Mouse (Mus musculus): ENCODE data around the gene Fam160a1. TPM values are rescaled to one million over a fixed set of nuclear protein-coding genes. Genes with fewer than 3 reads are reported as not detected.

The Fam160a1 gene
- polyA plus RNA-seq, 1 experiment from 2014 or later = 0.25 TPM

DNA sequence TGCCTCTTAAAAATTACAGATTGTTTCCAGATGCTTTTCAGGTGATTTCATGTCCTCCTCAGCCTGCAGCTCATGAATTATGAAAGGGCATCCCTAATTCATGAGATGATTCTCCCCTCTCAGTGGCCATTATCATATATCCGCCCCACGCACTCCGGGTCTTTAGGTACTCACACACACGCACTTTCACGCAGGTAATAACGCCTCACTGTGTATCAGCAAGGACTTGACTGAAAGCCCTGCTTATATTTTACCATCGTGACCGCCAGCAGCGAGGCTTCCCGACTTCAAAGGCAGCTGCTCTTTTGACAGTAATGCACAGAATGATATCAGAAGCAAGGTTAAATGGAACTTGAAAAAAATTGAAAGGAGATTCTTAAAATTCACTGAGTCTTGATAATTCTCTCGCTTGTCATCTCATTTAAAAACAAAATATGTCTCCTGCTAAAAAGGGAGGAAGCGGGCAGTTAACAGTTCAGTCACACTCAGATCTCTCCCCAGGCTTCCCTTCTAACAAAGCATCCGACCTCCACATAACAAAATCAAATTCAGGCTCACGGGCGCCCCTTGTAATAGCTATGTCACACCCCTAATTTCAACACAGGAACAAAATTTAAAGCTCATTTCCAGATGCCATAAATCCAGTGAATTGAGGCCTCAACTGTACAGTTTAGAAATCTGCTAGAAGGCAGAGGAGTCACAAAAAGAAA lies 3.9 kb upstream of the Fam160a1 start:
- DNase-seq (no peak), ATAC-seq (ENCODE audit: low read depth) (no peak)
- Histone ChIP-seq H3K27me3 (no peaks in the 10 kb centered on the region), H3K36me3 (no peaks in the 10 kb centered on the region), H3K4me2 (no peak overlapping the region), H3K4me3 (replicated peaks) (no peak overlapping the region), H3K9ac (no peak overlapping the region), H3K9me3 (replicated peaks) (no peaks in the 10 kb centered on the region), H3K27ac (no peak overlapping the region), H3K4me1 (replicated peaks) (no peaks in the 10 kb centered on the region)
- 72% methylated on average over 15 of the region's 15 CpGs for WGBS (ENCODE audit: insufficient replicate concordance)

DNA sequence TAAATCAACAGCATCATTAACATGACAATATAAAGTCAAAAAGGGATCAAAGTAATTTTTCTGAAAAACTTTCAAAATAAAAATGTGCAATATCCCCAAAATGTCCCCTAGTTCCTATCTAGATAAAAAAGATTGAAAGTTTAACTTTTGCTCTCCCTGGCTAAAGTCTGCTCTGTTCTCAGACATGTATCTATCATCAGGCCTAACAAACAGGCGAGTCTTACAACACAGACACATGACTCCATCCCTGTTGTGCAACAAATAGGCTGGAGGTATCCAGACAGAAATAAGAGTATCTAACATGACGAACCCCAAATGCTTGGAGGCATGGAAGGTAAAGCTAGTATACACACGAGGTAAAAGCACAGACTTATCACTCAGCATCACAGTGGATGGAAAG lies 2.2 kb upstream of the Fam160a1 start:
- ATAC-seq (ENCODE audit: low read depth) (no peak), DNase-seq (no peak)
- 52% methylated on average over 3 of the region's 3 CpGs for WGBS (ENCODE audit: insufficient replicate concordance)
- Histone ChIP-seq H3K27me3 (no peaks in the 10 kb centered on the region), H3K27ac (no peak overlapping the region), H3K36me3 (no peaks in the 10 kb centered on the region), H3K4me2 (no peak overlapping the region), H3K4me1 (replicated peaks) (no peaks in the 10 kb centered on the region), H3K9ac (no peak overlapping the region), H3K9me3 (replicated peaks) (no peaks in the 10 kb centered on the region), H3K4me3 (replicated peaks) (no peak overlapping the region)

DNA sequence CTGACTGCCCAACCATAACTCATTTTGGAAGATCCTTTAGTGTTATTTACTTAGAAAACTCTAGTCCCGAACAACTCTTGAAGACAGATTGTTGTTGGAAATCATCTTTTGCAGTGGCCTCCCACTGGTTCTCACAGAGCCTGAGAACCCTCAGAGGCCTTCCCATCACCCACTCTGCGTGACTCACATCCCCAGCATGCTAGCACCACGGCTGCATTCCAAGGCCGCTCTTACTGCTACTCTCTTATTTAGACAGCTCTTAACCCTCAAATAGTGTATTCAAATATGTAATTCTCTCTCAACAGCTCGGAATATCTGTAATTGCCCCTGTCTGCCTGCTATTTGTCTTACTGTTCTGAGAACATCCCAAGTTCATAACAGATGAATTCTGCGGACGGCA lies 2.9 kb downstream of the Fam160a1 start:
- Histone ChIP-seq H3K27me3 (no peaks in the 10 kb centered on the region), H3K4me2 (no peak overlapping the region), H3K9me3 (replicated peaks) (no peaks in the 10 kb centered on the region), H3K4me1 (replicated peaks) (peaks cover 18% of the 10 kb centered on the region), H3K27ac (no peak overlapping the region), H3K9ac (no peak overlapping the region), H3K36me3 (no peaks in the 10 kb centered on the region), H3K4me3 (replicated peaks) (no peak overlapping the region)
- no peak for ATAC-seq (ENCODE audit: low read depth)
- no peak for DNase-seq
- WGBS (ENCODE audit: insufficient replicate concordance) = 68% methylated on average over 7 of the region's 7 CpGs

DNA sequence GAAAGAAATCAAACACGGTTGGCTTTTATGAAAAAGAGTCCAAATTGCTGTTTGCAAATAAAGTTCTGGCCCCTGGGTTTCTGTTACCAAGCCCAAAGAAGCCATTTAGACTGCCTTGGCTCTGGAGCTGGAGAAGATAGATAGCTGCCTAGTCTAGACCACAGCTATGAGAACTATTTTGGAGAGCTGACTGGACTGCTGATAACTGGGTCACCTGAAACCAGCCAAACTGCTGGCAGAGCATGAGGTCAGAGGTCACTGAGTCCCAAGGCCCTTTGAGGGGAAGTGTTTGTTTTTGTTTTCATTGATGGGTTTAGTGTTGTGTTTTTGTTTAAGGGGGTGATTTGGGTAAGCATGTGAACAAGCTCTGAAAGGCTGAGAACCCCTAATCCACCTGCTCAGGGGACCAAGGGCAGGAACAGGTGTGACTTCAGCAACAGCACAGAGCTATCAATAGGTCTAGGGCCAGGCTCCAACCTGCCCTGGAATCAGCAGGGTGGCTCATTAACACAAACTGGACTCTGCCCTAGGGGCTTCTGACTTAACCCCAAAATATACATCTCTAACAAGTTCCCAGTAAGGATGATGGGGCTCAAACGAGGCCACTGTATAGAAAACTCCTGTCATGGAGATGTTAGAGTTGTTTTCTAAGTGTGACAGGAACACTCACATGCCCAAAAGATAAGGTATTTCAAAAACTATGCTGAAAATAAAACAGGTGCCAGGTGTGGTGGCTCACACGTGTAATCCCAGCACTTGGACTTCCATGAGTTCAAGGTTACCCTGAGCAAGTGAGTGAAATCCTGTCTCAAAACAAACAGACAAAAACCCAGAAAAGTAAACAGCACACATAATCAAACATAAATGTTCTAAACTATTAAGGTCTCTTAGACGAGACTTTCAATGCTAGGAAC lies 3.7 kb downstream of the Fam160a1 start:
- H3K36me3 ChIP-seq = no peaks in the 10 kb centered on the region
- DNase-seq = no peak
- no peaks in the 10 kb centered on the region for H3K27me3 ChIP-seq
- no peak overlapping the region for H3K4me3 ChIP-seq (replicated peaks)
- H3K4me1 ChIP-seq (replicated peaks) = peaks cover 18% of the 10 kb centered on the region
- H3K4me2 ChIP-seq = no peak overlapping the region
- no peak for ATAC-seq (ENCODE audit: low read depth)
- WGBS (ENCODE audit: insufficient replicate concordance) = 44% methylated on average over 4 of the region's 4 CpGs
- no peak overlapping the region for H3K9ac ChIP-seq
- H3K27ac ChIP-seq = no peak overlapping the region
- H3K9me3 ChIP-seq (replicated peaks) = no peaks in the 10 kb centered on the region

DNA sequence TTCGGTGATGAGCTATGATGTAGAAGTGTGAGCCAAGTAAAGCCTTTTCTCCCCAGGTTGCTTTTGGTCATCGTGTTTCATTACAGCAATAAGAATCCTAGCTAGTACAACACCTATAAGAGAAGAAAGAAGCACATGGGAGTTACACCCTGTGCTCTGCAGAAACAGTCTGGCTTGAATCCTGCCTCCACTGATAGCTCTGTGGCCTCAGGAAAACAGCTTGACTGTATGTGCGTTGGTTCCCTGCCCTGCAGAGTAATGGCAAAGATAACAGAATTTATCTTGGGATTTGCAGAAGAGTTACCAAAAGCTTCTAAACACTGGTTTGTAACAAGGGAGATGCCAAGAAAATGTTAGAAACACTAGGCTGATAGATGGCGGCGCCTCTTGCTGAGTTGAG lies 5.1 kb downstream of the Fam160a1 start:
- H3K27ac ChIP-seq = no peak overlapping the region
- WGBS (ENCODE audit: insufficient replicate concordance) = 42% methylated on average over 5 of the region's 5 CpGs
- H3K27me3 ChIP-seq = no peaks in the 10 kb centered on the region
- no peaks in the 10 kb centered on the region for H3K36me3 ChIP-seq
- no peak overlapping the region for H3K4me2 ChIP-seq
- ATAC-seq (ENCODE audit: low read depth) (0 out of 2 replicates have a peak, but pooled peaks have one; percentile 39), DNase-seq (peak; percentile 7)
- H3K4me3 ChIP-seq (replicated peaks) = no peak overlapping the region
- no peaks in the 10 kb centered on the region for H3K9me3 ChIP-seq (replicated peaks)
- peaks cover 18% of the 10 kb centered on the region for H3K4me1 ChIP-seq (replicated peaks)
- no peak overlapping the region for H3K9ac ChIP-seq

DNA sequence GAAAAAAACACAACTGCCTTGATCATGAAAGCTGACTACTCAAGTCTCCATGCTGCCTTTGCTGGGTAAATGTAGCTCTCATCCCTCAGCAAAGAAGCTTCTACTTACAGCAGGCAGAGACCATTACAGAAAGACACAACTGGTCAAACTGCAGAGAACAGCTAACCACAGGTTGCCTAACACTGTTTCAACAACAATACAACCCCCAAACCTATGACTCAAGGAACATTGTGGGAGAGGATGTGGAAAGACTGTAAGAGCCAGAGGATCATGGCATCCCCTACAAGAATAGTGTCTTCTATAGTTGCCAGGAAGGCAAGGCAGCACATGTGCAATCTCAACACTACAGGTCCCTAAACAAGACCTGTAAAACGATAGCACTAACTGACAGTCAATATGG lies 23.9 kb downstream of the Fam160a1 start:
- Histone ChIP-seq H3K4me1 (replicated peaks) (no peaks in the 10 kb centered on the region), H3K27ac (no peak overlapping the region), H3K27me3 (no peaks in the 10 kb centered on the region), H3K9me3 (replicated peaks) (no peaks in the 10 kb centered on the region), H3K4me3 (replicated peaks) (no peak overlapping the region), H3K4me2 (no peak overlapping the region), H3K9ac (no peak overlapping the region), H3K36me3 (no peaks in the 10 kb centered on the region)
- 57% methylated on average over 1 of the region's 1 CpGs for WGBS (ENCODE audit: insufficient replicate concordance)
- ATAC-seq (ENCODE audit: low read depth) (no peak), DNase-seq (no peak)

DNA sequence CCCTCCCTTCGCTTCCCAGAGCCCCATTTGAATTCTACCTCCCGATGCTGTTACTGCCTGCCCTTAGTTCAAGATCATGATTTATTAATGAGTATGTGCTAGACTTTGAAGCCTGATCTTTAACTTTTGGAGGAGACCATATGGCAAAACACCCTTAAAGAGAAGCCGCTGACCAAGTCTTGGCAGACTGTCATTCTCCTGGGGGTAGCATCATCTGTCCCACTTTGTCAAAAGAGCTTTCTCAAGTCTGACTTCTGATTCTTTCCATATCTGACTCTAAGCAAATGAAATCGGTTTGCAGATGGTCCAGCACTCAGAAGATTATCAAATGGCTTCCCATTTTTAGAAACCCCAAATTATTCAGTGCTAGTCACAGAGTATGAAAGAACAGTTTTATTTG lies 27.3 kb downstream of the Fam160a1 start:
- Histone ChIP-seq H3K4me2 (no peak overlapping the region), H3K27me3 (no peaks in the 10 kb centered on the region), H3K9ac (no peak overlapping the region), H3K4me3 (replicated peaks) (no peak overlapping the region), H3K36me3 (no peaks in the 10 kb centered on the region), H3K27ac (no peak overlapping the region), H3K4me1 (replicated peaks) (no peaks in the 10 kb centered on the region), H3K9me3 (replicated peaks) (no peaks in the 10 kb centered on the region)
- DNase-seq (no peak), ATAC-seq (ENCODE audit: low read depth) (no peak)
- 69% methylated on average over 4 of the region's 4 CpGs for WGBS (ENCODE audit: insufficient replicate concordance)

DNA sequence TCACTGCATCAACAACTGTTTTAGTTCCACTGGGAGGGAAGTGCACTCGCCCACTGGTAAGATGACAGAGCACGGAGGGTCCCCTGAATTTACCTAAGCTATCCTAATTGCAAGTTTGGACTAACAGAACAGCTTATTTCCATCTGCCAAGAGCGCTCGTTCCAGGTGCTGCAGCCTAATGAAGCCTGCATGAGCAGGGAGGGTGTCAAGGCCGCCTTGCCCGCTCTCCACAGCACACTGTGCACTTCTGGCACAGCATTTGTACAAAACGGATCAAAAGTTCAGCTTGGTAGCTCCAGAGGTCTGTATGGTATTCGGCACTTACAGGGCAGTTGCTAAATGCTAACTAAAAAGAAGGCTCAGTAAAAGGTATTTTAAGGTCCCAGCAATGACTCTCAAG lies 30.6 kb downstream of the Fam160a1 start:
- 61% methylated on average over 8 of the region's 8 CpGs for WGBS (ENCODE audit: insufficient replicate concordance)
- no peaks in the 10 kb centered on the region for H3K36me3 ChIP-seq
- no peak overlapping the region for H3K4me3 ChIP-seq (replicated peaks)
- H3K27ac ChIP-seq = no peak overlapping the region
- DNase-seq (no peak), ATAC-seq (ENCODE audit: low read depth) (no peak)
- H3K9me3 ChIP-seq (replicated peaks) = no peaks in the 10 kb centered on the region
- H3K27me3 ChIP-seq = no peaks in the 10 kb centered on the region
- no peak overlapping the region for H3K4me2 ChIP-seq
- no peaks in the 10 kb centered on the region for H3K4me1 ChIP-seq (replicated peaks)
- H3K9ac ChIP-seq = no peak overlapping the region

DNA sequence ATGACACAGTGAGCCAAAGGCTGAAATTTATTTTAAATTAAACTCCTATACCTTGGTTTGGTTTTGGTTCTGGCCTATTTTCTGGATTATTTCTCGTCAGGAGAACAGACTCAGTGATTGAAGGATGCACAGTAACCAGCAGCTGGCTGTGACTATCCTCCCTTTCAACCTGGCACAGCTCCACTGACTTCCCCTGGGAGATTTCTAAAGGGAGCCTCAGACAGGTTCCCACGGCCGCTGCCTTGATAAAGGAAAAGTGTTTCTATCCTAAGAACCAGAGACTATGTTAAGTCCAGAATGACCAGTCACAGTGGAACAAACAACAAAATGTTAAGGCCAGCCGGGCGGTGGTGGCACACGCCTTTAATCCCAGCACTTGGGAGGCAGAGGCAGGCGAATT lies 36.2 kb downstream of the Fam160a1 start:
- Histone ChIP-seq H3K27ac (no peak overlapping the region), H3K9ac (no peak overlapping the region), H3K27me3 (no peaks in the 10 kb centered on the region), H3K9me3 (replicated peaks) (no peaks in the 10 kb centered on the region), H3K36me3 (no peaks in the 10 kb centered on the region), H3K4me2 (no peak overlapping the region), H3K4me3 (replicated peaks) (no peak overlapping the region), H3K4me1 (replicated peaks) (no peaks in the 10 kb centered on the region)
- no peak for ATAC-seq (ENCODE audit: low read depth)
- WGBS (ENCODE audit: insufficient replicate concordance) = 74% methylated on average over 7 of the region's 7 CpGs
- DNase-seq = no peak

DNA sequence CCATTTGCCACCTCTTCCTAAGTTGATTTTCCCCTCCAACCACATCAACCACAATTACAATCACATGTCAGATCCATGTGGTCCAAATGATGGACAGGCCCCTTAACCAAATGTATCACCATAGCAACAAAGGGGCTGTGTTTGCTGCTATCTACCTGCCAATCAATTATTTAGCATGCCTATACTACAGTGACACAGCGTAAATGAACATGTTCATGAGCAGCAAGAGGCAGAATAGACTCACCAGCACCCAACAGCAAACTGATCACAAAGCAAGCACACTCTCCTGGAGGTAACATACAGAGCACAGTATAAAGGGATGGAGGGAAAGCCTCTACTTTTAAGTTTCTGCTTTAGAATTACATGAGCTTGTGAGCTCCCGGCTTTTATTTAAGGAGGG lies 36.8 kb downstream of the Fam160a1 start:
- no peaks in the 10 kb centered on the region for H3K9me3 ChIP-seq (replicated peaks)
- no peaks in the 10 kb centered on the region for H3K36me3 ChIP-seq
- DNase-seq (no peak), ATAC-seq (ENCODE audit: low read depth) (no peak)
- WGBS (ENCODE audit: insufficient replicate concordance) = 60% methylated on average over 2 of the region's 2 CpGs
- H3K27ac ChIP-seq = no peak overlapping the region
- H3K4me1 ChIP-seq (replicated peaks) = no peaks in the 10 kb centered on the region
- H3K4me3 ChIP-seq (replicated peaks) = no peak overlapping the region
- no peaks in the 10 kb centered on the region for H3K27me3 ChIP-seq
- no peak overlapping the region for H3K9ac ChIP-seq
- no peak overlapping the region for H3K4me2 ChIP-seq

DNA sequence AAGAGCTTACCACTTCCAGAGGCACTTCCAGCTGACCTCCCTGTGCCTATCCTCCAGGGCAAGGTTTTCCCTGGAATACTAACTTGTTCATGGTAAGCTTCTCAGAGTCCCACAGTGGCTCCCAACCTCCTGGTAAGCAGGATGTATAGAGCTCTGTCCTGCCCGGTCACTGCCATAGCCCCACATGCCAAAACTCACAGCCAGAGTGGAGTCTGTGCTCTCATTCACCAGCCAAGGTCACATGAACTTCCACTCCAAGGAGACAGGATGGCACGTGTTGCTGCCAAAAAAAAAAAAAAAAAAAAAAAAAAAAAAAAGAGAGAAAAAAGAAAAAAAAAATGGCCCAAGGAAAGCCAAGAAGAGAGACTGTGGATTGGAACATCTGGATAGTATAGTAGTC lies 39.2 kb downstream of the Fam160a1 start:
- ATAC-seq (ENCODE audit: low read depth) = no peak
- 61% methylated on average over 2 of the region's 2 CpGs for WGBS (ENCODE audit: insufficient replicate concordance)

DNA sequence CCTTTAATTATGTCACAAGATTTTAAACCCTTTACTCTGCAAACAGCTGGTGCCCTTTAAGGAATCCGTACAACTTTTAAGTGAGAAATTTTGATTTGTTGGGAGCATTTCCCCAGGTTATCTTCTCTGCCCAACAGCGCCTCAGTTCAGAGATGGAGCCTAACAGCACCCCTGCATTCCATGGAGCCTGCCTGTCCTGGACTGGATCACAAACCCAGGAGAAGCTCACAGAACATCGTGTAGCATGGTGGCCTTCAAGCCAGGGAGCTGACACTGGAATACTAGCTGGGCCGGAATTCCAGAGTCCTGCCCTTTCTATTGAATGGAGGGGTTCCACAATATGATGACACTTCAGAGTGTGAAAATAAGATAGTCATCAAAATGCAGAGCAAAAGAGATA lies 39.7 kb downstream of the Fam160a1 start:
- Histone ChIP-seq H3K9me3 (replicated peaks) (no peaks in the 10 kb centered on the region), H3K36me3 (no peaks in the 10 kb centered on the region), H3K9ac (no peak overlapping the region), H3K27ac (no peak overlapping the region), H3K4me2 (no peak overlapping the region), H3K4me3 (replicated peaks) (no peak overlapping the region), H3K4me1 (replicated peaks) (no peaks in the 10 kb centered on the region), H3K27me3 (no peaks in the 10 kb centered on the region)
- 67% methylated on average over 4 of the region's 4 CpGs for WGBS (ENCODE audit: insufficient replicate concordance)
- no peak for DNase-seq
- no peak for ATAC-seq (ENCODE audit: low read depth)

More for the DNA sequence above, 39.2 kb downstream of the Fam160a1 start:
- no peak overlapping the region for H3K9ac ChIP-seq
- no peaks in the 10 kb centered on the region for H3K27me3 ChIP-seq
- no peak overlapping the region for H3K4me2 ChIP-seq
- H3K27ac ChIP-seq = no peak overlapping the region
- no peaks in the 10 kb centered on the region for H3K9me3 ChIP-seq (replicated peaks)
- H3K36me3 ChIP-seq = no peaks in the 10 kb centered on the region
- H3K4me1 ChIP-seq (replicated peaks) = no peaks in the 10 kb centered on the region
- no peak for DNase-seq
- H3K4me3 ChIP-seq (replicated peaks) = no peak overlapping the region

Measured in liver, embryonic 13.5 days (tissue).